Mouse (Mus musculus): Measurements from ENCODE around the gene Tnfrsf1a. TPM values are rescaled to one million over a fixed set of nuclear protein-coding genes. Genes with fewer than 3 reads are reported as not detected.
A peak's percentile ranks its signal among the peaks of the same experiment; 100 is the strongest.

Gene Tnfrsf1a
- polyA plus RNA-seq, 1 experiment from 2014 or later = 190 TPM

DNA sequence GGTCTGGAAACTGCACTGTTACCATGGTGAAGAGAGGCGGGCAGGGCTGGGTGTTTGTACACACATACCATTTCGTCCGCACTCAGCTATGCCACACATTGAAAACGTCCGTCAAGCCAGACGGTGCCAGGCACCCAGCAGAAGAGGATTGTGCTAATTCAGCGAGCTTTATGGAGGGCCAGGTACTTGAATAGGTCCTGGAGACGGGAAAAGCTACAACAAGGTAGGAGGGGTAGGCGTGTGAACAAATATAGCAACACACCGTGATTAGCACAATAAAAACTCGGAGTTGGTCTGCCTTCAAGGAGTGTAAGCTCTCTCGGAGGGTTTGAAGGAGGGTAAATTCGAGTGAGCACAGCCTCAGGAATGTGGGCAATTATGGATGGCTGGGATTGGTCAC lies 26.4 kb upstream of the Tnfrsf1a start:
- ATAC-seq (peak; percentile 38), DNase-seq (ENCODE audit: low read depth, low spot score) (no peak)
- H3K27me3 ChIP-seq = no peaks in the 10 kb centered on the region

DNA sequence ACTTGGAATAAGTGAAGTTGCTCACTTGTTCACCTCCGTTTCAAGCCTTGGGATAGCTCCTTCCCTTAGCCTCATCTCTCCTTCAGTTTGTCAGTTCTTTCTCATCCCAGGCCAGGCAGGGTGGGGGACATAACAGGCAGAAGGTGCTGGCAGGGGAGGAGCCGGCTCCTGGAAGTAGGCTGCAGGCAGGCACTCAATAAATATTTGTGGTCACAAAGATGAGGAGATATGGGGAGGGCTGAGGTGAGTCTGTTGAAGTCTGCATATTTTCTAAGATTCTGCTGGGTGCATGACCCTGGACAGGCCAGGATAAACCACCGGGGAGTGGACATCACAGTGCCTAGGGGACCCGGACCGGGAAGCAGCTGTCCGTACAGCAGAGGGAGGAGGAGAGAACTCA lies 25.6 kb upstream of the Tnfrsf1a start:
- no peaks in the 10 kb centered on the region for H3K27me3 ChIP-seq
- no peak for TF ChIP-seq CTCF (IDR thresholded peaks at IDR 0.05)
- ChIA-PET POLR2A (interaction anchor here (0.6 kb wide), 1 partner anchor 1032 kb away, joined by 4 read pairs; no protein-coding TSS in a partner anchor), CTCF (interaction anchor here (1.0 to 1.6 kb wide), 3 partner anchors 44 to 48 kb away, joined by 3 read pairs; no protein-coding TSS in a partner anchor)
- in situ Hi-C loops (cut with MboI; ENCODE audit: low pct_unique_long_range_greater_than_20kb) = no loop called here
- ATAC-seq = peak; percentile 29
- no peak for DNase-seq (ENCODE audit: low read depth, low spot score)

More for the DNA sequence above, 26.4 kb upstream of the Tnfrsf1a start:
- ChIA-PET POLR2A (no interaction called here), CTCF (interaction anchor here (1.0 to 1.4 kb wide), 2 partner anchors 9 to 47 kb away, joined by 3 to 4 read pairs; no protein-coding TSS in a partner anchor)
- in situ Hi-C loops (cut with MboI; ENCODE audit: low pct_unique_long_range_greater_than_20kb) = no loop called here
- no peak for TF ChIP-seq CTCF (IDR thresholded peaks at IDR 0.05)

DNA sequence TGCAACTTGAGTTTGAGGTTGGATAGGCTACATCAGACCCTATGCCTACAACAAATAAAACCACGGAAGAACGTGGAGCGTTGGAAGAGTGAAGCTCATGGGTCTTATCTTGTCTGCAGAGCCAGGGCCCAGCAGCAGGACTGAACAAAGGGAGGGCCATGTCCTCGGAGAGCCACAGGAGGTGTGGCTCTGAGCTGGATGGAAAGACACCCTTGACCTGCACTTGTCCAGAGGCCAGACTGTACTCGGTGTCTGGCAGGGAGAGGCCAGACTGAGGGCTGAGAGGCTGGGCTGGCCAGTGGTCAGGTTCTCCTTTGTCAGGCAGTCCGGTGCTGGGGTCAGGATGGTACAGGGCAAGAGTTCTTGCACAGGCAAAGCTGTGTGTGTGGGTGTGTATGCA lies 23.8 kb upstream of the Tnfrsf1a start:
- ChIA-PET CTCF (interaction anchor here (1.1 to 1.6 kb wide), 2 partner anchors 50 to 88 kb away, joined by 3 read pairs; no protein-coding TSS in a partner anchor), POLR2A (no interaction called here)
- in situ Hi-C loops (cut with MboI; ENCODE audit: low pct_unique_long_range_greater_than_20kb) = no loop called here
- no peak for ATAC-seq
- no peak for TF ChIP-seq CTCF (IDR thresholded peaks at IDR 0.05)
- no peak for DNase-seq (ENCODE audit: low read depth, low spot score)
- no peaks in the 10 kb centered on the region for H3K27me3 ChIP-seq

DNA sequence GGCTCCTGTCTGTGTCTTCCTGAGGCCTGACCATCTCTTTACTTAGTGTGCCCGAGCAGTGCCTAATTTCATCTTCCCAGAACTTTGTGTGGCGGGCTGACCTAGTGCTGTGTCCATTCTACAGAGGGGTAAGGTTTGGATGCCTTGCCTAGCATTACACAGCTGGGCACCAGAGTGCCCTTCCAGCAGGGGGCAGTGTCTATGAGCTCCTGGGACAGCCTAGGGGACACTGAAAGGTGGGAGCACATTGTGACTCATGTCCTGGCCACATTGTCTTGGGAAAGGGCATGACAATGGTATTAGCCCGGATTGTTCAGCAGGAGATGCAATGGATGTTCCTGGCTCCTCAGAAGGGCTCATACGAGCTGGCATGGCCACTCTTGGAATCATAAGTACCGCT lies 20.9 kb upstream of the Tnfrsf1a start:
- DNase-seq (ENCODE audit: low read depth, low spot score) = no peak
- no peaks in the 10 kb centered on the region for H3K27me3 ChIP-seq
- POLR2A ChIA-PET = interaction anchor here (1.2 kb wide), 1 partner anchor 14 kb away, joined by 3 read pairs; the partner anchor contains the start of gene Ltbr
- no peak for TF ChIP-seq CTCF (IDR thresholded peaks at IDR 0.05)
- CTCF ChIA-PET = interaction anchor here (0.7 to 1.8 kb wide), 7 partner anchors 9 to 82 kb away, joined by 3 to 4 read pairs (median 3); partner anchors contain the start of gene Ltbr
- in situ Hi-C loops (cut with MboI; ENCODE audit: low pct_unique_long_range_greater_than_20kb) = no loop called here
- ATAC-seq = no peak

DNA sequence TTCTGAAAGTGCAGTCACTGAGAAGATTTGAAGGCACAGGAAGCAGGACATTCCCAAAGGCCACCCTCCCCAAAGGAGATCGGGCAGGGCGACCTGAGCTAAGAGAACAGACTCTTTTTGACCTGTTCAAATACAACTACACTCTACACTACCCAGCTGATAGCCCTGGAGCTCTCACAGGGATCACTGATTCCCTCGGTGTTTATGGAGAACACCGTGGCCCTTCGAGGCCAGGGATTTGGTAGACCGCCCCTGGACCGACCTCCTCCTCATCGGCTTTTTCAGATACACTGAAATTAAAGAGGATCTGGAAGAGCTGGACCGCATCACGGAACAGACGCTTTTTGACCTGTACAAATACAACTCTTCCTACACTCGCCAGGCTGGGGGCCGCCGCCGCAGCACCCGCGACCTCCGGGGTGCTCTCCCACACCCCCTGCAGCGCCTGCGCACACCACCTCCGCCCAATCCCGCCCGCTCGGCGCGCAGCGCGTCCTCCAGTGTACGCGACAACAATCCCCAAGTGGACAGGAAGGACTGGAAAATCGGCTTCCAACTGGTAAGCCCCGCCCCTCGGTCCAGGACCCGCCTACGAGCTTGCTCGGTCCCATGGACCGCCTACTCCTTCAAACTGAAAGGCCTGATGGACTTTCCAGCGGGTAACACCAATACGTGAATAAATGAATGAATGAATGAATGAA lies 18.4 kb upstream of the Tnfrsf1a start:
- ChIA-PET CTCF (interaction anchor here (1.0 to 1.5 kb wide), 3 partner anchors 8 to 55 kb away, joined by 3 to 4 read pairs (median 3); no protein-coding TSS in a partner anchor), POLR2A (no interaction called here)
- TF ChIP-seq CTCF (IDR thresholded peaks at IDR 0.05) = no peak
- DNase-seq (ENCODE audit: low read depth, low spot score) (no peak), ATAC-seq (peak; percentile 82)
- no peaks in the 10 kb centered on the region for H3K27me3 ChIP-seq
- in situ Hi-C loops (cut with MboI; ENCODE audit: low pct_unique_long_range_greater_than_20kb) = no loop called here

DNA sequence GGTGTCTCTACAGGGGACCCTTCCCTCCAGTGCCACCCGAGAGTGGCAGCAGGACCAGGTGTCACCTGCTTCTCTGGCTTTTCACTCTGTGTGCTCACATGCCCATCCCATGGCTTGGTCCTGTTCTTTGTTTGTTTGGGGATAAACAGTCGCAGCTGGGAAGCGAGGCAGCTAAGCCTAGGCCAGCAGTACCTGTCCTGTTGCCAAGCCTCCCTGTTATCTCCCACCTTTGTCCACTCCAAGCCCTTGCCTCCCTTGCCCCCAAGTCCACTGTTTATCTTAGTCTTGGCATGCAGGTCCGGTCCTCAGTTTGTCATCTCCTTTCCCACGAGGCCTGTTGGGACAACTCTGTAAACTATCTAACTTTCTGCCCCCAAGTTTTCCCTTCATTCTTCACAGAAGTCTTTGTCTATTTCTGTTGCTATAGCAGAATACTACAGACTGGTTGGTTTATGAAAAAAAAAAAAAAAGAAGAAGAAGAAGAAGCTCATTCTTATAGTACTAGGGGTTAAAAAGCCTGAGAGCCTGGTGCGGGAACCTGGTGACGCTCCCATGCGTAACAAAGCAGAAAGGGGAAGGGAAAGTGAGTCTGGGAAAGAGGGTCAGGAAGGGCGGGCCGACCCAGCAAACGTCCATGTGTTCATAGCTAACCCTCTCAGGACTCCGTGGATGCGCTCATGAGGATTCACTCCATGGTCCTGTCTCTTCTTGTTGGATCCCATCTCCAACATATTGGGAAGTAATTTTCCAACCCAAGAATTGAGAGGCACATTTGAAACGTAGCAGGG lies 15.9 kb upstream of the Tnfrsf1a start:
- ChIA-PET CTCF (no interaction called here), POLR2A (no interaction called here)
- no peak for TF ChIP-seq CTCF (IDR thresholded peaks at IDR 0.05)
- no peak for ATAC-seq
- in situ Hi-C loops (cut with MboI; ENCODE audit: low pct_unique_long_range_greater_than_20kb) = no loop called here
- no peaks in the 10 kb centered on the region for H3K27me3 ChIP-seq
- no peak for DNase-seq (ENCODE audit: low read depth, low spot score)

DNA sequence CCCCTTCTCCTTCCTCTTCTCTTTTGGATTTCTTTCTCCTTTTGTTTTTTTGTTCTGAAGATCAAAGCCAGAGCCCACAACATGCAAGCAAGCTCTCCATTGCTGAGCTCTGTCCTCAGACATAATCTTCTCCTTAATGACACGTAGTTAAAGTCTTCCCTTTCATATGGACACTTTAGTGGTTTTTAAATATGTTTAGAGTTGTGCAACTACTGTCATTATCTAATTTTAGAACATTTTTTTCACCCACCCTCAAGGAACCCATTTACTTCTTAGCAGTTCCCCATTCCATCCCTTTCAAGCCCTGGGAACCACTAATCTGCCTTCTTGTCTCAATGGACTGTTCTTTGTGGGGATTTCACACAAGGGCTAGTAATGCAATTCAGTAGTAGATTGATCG lies 14.8 kb upstream of the Tnfrsf1a start:
- DNase-seq (ENCODE audit: low read depth, low spot score) (no peak), ATAC-seq (no peak)
- no peaks in the 10 kb centered on the region for H3K27me3 ChIP-seq
- CTCF ChIA-PET = no interaction called here
- no peak for TF ChIP-seq CTCF (IDR thresholded peaks at IDR 0.05)
- POLR2A ChIA-PET = no interaction called here
- in situ Hi-C loops (cut with MboI; ENCODE audit: low pct_unique_long_range_greater_than_20kb) = no loop called here

DNA sequence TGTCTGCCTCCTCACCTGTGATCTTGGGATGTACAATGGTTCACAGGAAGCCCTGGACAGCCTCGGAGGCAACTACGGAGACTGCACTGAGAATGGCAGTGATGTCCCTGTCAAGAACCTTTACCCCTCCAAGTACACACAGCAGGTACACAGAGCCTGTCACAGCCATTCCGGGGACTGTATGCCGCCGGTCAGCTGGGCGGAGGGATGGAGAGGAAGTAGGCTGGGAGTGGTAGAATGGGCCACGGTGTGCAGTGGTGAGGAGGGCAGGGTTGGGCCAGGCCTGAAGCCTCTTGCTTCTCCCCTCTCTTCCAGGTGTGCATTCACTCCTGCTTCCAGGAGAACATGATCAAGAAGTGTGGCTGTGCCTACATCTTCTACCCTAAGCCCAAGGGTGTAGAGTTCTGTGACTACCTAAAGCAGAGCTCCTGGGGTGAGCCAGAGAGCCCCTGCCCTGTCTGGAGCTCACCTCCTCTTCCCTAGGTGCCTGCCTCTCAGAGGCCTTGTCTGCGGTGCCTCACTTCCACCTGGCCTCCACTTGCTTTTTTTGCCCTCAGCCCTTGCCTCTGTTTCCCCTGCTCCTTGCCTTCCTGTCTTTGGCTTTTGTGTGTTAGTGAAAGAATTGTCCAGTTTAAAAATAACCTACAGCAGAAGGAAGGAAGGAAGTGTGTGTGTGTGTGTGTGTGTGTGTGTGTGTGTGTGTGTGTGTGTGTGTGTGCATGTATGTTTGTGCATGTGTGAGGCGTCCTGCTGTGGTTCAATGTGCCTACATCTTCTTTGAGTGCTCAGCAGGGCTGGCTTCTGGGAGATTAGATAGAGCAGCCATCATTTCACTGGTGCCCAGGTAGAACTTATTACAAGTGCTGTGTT lies 10.1 kb upstream of the Tnfrsf1a start:
- ChIA-PET POLR2A (no interaction called here), CTCF (interaction anchor here (1.0 kb wide), 1 partner anchor 9 kb away, joined by 3 read pairs; no protein-coding TSS in a partner anchor)
- no peaks in the 10 kb centered on the region for H3K27me3 ChIP-seq
- in situ Hi-C loops (cut with MboI; ENCODE audit: low pct_unique_long_range_greater_than_20kb) = no loop called here
- ATAC-seq (no peak), DNase-seq (ENCODE audit: low read depth, low spot score) (no peak)
- TF ChIP-seq CTCF (IDR thresholded peaks at IDR 0.05) = no peak

DNA sequence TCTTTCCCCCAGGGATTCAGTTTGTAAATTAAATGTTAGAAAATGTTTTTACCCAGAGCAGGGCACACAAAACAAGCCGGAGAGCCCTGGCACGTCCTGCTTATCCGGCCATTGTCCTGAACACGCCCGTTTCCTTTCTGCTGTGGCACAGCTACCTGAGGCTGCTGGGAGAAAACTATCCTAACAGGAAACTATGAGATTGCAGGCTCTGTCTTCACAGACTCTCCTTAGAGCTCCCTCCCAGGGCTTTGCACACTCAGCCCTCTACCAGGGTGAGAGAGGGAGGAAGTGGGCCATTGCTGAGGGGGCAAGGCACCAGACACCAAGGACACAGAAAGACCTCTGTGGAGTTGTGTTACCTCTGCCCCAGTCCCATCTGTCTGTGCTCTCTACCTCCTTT lies 8.9 kb upstream of the Tnfrsf1a start:
- ATAC-seq (no peak), DNase-seq (ENCODE audit: low read depth, low spot score) (no peak)
- ChIA-PET CTCF (no interaction called here), POLR2A (no interaction called here)
- in situ Hi-C loops (cut with MboI; ENCODE audit: low pct_unique_long_range_greater_than_20kb) = no loop called here
- H3K27me3 ChIP-seq = no peaks in the 10 kb centered on the region
- no peak for TF ChIP-seq CTCF (IDR thresholded peaks at IDR 0.05)

DNA sequence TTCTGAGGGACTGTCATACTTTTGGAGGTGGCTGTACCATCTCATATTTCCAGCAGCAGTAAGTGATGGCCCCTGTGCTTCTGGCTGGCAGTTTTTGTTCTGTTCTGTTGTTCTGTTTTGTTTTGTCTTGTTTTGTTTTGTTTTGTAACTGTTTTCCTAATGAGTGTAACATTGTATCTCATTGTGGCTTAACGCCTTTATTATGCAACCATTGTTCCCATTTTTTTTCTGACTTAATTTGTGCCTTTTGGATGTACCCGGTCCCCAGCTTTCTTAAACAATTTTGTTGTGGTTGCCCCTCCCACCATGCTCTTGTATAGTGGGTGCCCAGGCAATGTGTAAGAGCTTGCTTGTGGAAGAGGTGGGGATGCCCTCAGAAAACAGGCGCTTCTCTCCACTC lies 7.0 kb upstream of the Tnfrsf1a start:
- in situ Hi-C loops (cut with MboI; ENCODE audit: low pct_unique_long_range_greater_than_20kb) = no loop called here
- ChIA-PET POLR2A (no interaction called here), CTCF (interaction anchor here (1.1 to 1.5 kb wide), 3 partner anchors 10 to 15 kb away, joined by 3 read pairs; no protein-coding TSS in a partner anchor)
- TF ChIP-seq CTCF (IDR thresholded peaks at IDR 0.05) = no peak
- H3K27me3 ChIP-seq = no peaks in the 10 kb centered on the region
- DNase-seq (ENCODE audit: low read depth, low spot score) (no peak), ATAC-seq (no peak)
